Mouse (Mus musculus): Measurements from ENCODE around the gene Tmem120b.

Tmem120b gene

GRCm38 (mm10) chr5:123093077-123093633, 24.9 kb downstream of the Tmem120b start:
- no peak for DNase-seq

- DNase-seq: no peak
Measured at GRCm38 (mm10) chr5:123094238-123094991, 26.2 kb downstream of the Tmem120b start.

GRCm38 (mm10) chr5:123096299-123096698, 28.1 kb downstream of the Tmem120b start:
- no peak for DNase-seq

- no peak for DNase-seq
Measured at GRCm38 (mm10) chr5:123098487-123098886, 30.3 kb downstream of the Tmem120b start.

- no peak for DNase-seq
Measured at GRCm38 (mm10) chr5:123102376-123102775, 34.2 kb downstream of the Tmem120b start.

GRCm38 (mm10) chr5:123103556-123103955, 35.3 kb downstream of the Tmem120b start:
- no peak for DNase-seq

- no peak for DNase-seq
Measured at GRCm38 (mm10) chr5:123104769-123105168, 36.6 kb downstream of the Tmem120b start.

- no peak for DNase-seq
Measured at GRCm38 (mm10) chr5:123109452-123110203, 41.4 kb downstream of the Tmem120b start.

GRCm38 (mm10) chr5:123110296-123110721, 42.1 kb downstream of the Tmem120b start:
- DNase-seq: no peak

GRCm38 (mm10) chr5:123114109-123114508, 45.9 kb downstream of the Tmem120b start:
- DNase-seq: no peak

GRCm38 (mm10) chr5:123114924-123115323, 46.7 kb downstream of the Tmem120b start:
- peak; percentile 51 to 60 for DNase-seq

- DNase-seq: no peak
Measured at GRCm38 (mm10) chr5:123116080-123116479, 47.9 kb downstream of the Tmem120b start.

- DNase-seq: peak; percentile 89 to 90
Measured at GRCm38 (mm10) chr5:123117257-123117656, 49.0 kb downstream of the Tmem120b start.

GRCm38 (mm10) chr5:123117773-123118172, 49.6 kb downstream of the Tmem120b start:
- no peak for DNase-seq

GRCm38 (mm10) chr5:123118826-123119225, 50.6 kb downstream of the Tmem120b start:
- no peak for DNase-seq

- DNase-seq: no peak
Measured at GRCm38 (mm10) chr5:123120624-123121215, 52.5 kb downstream of the Tmem120b start.

GRCm38 (mm10) chr5:123122181-123122580, 54.0 kb downstream of the Tmem120b start:
- peak; percentile 66 to 69 for DNase-seq

- DNase-seq: no peak
Measured at GRCm38 (mm10) chr5:123125105-123125504, 56.9 kb downstream of the Tmem120b start.

GRCm38 (mm10) chr5:123125638-123126406, 57.6 kb downstream of the Tmem120b start:
- DNase-seq: peak; percentile 79 to 81

- no peak for DNase-seq
Measured at GRCm38 (mm10) chr5:123127031-123127430, 58.8 kb downstream of the Tmem120b start.

GRCm38 (mm10) chr5:123128426-123129169, 60.4 kb downstream of the Tmem120b start:
- DNase-seq: peak; percentile 90 to 92

Data from B cell, adult 2 months (primary cell).